Mouse (Mus musculus) macrophage (primary cell): ENCODE measurements around the gene Frmd4b. TPM values are rescaled to one million over a fixed set of nuclear protein-coding genes. Genes with fewer than 3 reads are reported as not detected.
A peak's percentile ranks its signal among the peaks of the same experiment; 100 is the strongest.

ENCODE experiments used
- H3K27ac ChIP-seq: fragments of 350-480 bp; formaldehyde crosslinking; 2 replicates; pipeline ENCODE4 v1.9.0; 2021
- H3K36me3 ChIP-seq: fragments of 350-480 bp; formaldehyde crosslinking; 2 replicates; pipeline ENCODE4 v1.9.0; 2021; ENCODE audit errors: inconsistent target
- H3K4me3 ChIP-seq: fragments of 350-480 bp; formaldehyde crosslinking; 2 replicates; pipeline ENCODE4 v1.9.0; 2021; ENCODE audit errors: inconsistent target
- H3K79me2 ChIP-seq: fragments of 350-480 bp; formaldehyde crosslinking; 2 replicates; pipeline ENCODE4 v1.9.0; 2021; ENCODE audit errors: inconsistent target
- WGBS: methylation state at CpG from one replicate; pipeline ENCODE4 v1.1.7; 2026; ENCODE audit warnings: inconsistent platforms; ENCODE audit not compliant: missing documents; 5-methylcytosine and 5-hydroxymethylcytosine counted together
- polyA plus RNA-seq: library from polyadenylated mRNA; stranded (reverse); fragments of 250-400 nt; gene quantifications from 3 replicates; pipeline ENCODE4 v1.2.4, GENCODE M21; 2018; ENCODE audit warnings: inconsistent platforms

The Frmd4b gene
- polyA plus RNA-seq, 1 experiment from 2014 or later: 139 TPM

GRCm38 (mm10) chr6:97491065-97491464 is 126.3 kb downstream of the Frmd4b start:
- WGBS: 89% methylated on average over 5 of the region's 5 CpGs
- Histone ChIP-seq H3K4me3 (no peak overlapping the region), H3K36me3 (no peaks in the 10 kb centered on the region), H3K27ac (no peak overlapping the region), H3K79me2 (peaks cover 16% of the 10 kb centered on the region)

DNA sequence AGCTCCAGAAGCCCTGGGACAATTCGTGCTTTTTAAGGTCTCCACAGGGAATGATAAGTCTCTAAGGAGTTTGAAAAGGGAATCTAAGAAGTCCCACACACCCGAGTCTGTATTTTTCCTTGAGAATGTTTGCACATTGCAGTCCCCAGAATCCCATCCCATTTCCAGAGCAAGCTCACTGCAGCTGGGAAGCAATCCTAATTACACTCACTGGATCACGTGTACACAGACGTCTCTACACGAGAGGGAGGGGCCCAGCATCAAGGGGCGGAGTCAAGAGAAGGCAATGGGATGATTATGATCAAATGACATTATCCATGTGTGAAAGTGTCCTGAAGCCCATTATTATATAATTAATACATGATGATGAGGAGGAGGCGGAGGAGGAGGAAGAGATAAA is 128.5 kb downstream of the Frmd4b start:
- Histone ChIP-seq H3K36me3 (peaks cover 3% of the 10 kb centered on the region; the same call in 1 of the 2 replicates), H3K27ac (no peak overlapping the region), H3K4me3 (no peak overlapping the region), H3K79me2 (peaks cover 39% of the 10 kb centered on the region)
- WGBS: 71% methylated on average over 7 of the region's 7 CpGs

GRCm38 (mm10) chr6:97488280-97488679 is 129.1 kb downstream of the Frmd4b start:
- Histone ChIP-seq H3K4me3 (no peak overlapping the region), H3K27ac (no peak overlapping the region), H3K79me2 (peaks cover 44% of the 10 kb centered on the region), H3K36me3 (peaks cover 6% of the 10 kb centered on the region; the same call in 1 of the 2 replicates)
- WGBS: 80% methylated on average over 8 of the region's 8 CpGs

- WGBS: 1% methylated on average over 36 of the region's 40 CpGs
- peaks cover 51% of the 10 kb centered on the region for H3K79me2 ChIP-seq
- H3K27ac ChIP-seq: peak overlapping the region; percentile 78
- peaks cover 6% of the 10 kb centered on the region; the same call in 1 of the 2 replicates for H3K36me3 ChIP-seq
- peak overlapping the region; percentile 89 for H3K4me3 ChIP-seq
Observed at GRCm38 (mm10) chr6:97487535-97488081, 129.7 kb downstream of the Frmd4b start.

DNA sequence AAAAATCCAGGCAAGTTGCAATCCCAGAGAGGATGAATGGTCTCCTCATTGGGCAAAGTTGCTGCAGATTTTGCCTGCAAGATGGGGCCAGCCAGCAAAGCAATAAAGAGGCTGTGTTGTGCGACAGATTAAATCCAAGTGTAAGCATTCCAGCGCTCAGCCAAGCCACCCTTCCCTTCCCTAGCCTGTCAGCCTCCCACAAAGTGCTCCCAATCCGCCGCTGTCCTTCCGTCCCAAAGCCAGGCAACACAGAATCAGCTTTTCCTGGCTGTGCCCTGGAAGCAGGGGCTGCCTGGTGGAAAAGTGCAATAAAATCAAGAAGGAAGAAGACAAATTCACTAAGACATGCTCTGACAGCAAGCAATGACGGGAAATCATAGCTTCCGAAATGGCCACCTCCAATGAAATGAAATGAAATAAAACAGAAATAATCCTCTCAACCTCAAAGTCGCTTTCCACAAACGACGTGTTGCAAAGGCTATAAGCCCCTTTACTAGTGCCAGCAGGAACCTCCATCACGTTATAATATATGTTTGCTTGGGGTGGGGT is 130.5 kb downstream of the Frmd4b start:
- 36% methylated on average over 11 of the region's 11 CpGs for WGBS
- Histone ChIP-seq H3K27ac (peak overlapping the region; percentile 78), H3K79me2 (peaks cover 58% of the 10 kb centered on the region), H3K36me3 (peaks cover 6% of the 10 kb centered on the region; the same call in 1 of the 2 replicates), H3K4me3 (peak overlapping the region; percentile 89)

- Histone ChIP-seq H3K27ac (peak overlapping the region; percentile 78), H3K36me3 (peaks cover 6% of the 10 kb centered on the region; the same call in 1 of the 2 replicates), H3K79me2 (peaks cover 64% of the 10 kb centered on the region), H3K4me3 (peak overlapping the region; percentile 89)
- 94% methylated on average over 9 of the region's 11 CpGs for WGBS
Observed at GRCm38 (mm10) chr6:97485886-97486386, 131.4 kb downstream of the Frmd4b start.

- H3K79me2 ChIP-seq: peaks cover 89% of the 10 kb centered on the region
- H3K27ac ChIP-seq: peak overlapping the region; percentile 55
- 20% methylated on average over 6 of the region's 6 CpGs for WGBS
- peaks cover 10% of the 10 kb centered on the region; the same call in 1 of the 2 replicates for H3K36me3 ChIP-seq
- no peak overlapping the region for H3K4me3 ChIP-seq
Observed at GRCm38 (mm10) chr6:97481912-97482311, 135.4 kb downstream of the Frmd4b start.

- peaks cover 18% of the 10 kb centered on the region; the same call in 1 of the 2 replicates for H3K36me3 ChIP-seq
- H3K79me2 ChIP-seq: peaks cover 87% of the 10 kb centered on the region
- WGBS: 48% methylated on average over 17 of the region's 19 CpGs
- H3K4me3 ChIP-seq: no peak overlapping the region
- peak overlapping the region; percentile 89 for H3K27ac ChIP-seq
Observed at GRCm38 (mm10) chr6:97478981-97479860, 138.1 kb downstream of the Frmd4b start.

DNA sequence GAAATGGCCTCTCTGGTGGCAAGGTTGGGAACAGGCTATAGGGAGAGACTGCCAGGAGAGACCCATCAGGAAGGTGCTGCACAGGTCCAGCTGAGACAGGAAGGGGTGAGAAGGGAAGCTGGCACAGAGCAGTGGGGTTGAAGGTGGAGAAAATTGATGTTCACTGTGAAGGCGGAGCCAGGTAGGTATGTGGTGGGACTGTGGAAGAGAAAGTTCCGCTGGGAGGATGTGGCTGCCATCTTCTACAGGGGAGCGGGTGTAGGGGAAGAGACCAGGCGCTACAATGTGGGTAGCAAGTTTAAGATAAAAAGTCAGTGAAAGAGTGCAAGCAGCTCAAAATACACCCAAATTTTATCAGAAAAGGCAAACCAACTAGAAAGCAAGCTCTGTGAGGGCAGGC is 143.7 kb downstream of the Frmd4b start:
- no peak overlapping the region for H3K4me3 ChIP-seq
- WGBS: 71% methylated on average over 2 of the region's 4 CpGs
- H3K36me3 ChIP-seq: peaks cover 24% of the 10 kb centered on the region; the same call in 1 of the 2 replicates
- peaks cover 97% of the 10 kb centered on the region for H3K79me2 ChIP-seq
- no peak overlapping the region for H3K27ac ChIP-seq

- Histone ChIP-seq H3K79me2 (peaks cover 98% of the 10 kb centered on the region), H3K27ac (no peak overlapping the region), H3K36me3 (peaks cover 30% of the 10 kb centered on the region; the same call in 1 of the 2 replicates), H3K4me3 (no peak overlapping the region)
- WGBS: 59% methylated on average over 4 of the region's 4 CpGs
Observed at GRCm38 (mm10) chr6:97472873-97473550, 144.3 kb downstream of the Frmd4b start.

GRCm38 (mm10) chr6:97463898-97464524 is 153.3 kb downstream of the Frmd4b start:
- H3K27ac ChIP-seq: peak overlapping the region; percentile 98
- H3K4me3 ChIP-seq: no peak overlapping the region
- H3K79me2 ChIP-seq: peaks cover 75% of the 10 kb centered on the region
- peaks cover 14% of the 10 kb centered on the region; the same call in 1 of the 2 replicates for H3K36me3 ChIP-seq
- 0% methylated on average over 17 of the region's 17 CpGs for WGBS

- no peaks in the 10 kb centered on the region for H3K36me3 ChIP-seq
- H3K4me3 ChIP-seq: no peak overlapping the region
- peaks cover 67% of the 10 kb centered on the region for H3K79me2 ChIP-seq
- peak overlapping the region; percentile 98 for H3K27ac ChIP-seq
Observed at GRCm38 (mm10) chr6:97462421-97462820, 154.9 kb downstream of the Frmd4b start.

DNA sequence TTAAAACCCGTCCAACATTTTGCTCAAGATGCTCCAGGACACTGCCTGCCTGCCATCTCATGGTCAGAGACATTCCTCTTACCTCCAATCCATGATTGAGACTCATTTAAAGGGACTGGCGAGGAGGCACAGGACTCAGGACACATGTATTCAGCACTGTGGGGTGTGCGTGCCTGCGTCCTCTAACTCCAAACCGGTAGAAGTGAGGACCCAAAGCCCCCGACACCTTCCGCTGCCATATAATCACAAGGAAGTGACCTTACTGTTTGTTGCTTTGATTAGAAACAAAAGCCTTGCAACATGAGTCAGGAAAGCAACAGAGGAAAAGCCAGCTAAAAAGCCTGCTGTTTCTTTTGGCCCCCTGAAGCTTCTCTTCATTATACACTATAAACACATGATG is 158.2 kb downstream of the Frmd4b start:
- H3K79me2 ChIP-seq: peaks cover 62% of the 10 kb centered on the region
- H3K36me3 ChIP-seq: no peaks in the 10 kb centered on the region
- peak overlapping the region; percentile 98 for H3K27ac ChIP-seq
- 82% methylated on average over 7 of the region's 7 CpGs for WGBS
- H3K4me3 ChIP-seq: no peak overlapping the region

DNA sequence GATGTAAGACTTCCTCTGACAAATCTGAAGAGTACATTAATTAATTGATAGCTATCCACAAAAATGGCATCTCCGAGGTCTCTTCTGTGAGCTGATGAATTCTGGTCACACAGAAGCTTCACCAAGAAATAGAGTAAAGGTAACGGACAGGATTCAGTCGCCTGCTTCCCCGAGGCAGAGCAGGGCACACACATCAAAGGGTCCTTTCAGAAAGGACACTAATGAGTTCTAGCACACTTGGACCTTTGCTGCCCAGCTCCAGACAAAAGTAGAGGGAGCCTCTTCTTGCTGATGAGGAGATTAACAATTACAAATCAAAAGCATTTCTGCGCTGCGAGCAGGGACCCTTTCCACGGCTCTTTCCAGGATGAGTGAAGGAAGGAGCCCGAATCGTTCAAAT is 159.0 kb downstream of the Frmd4b start:
- Histone ChIP-seq H3K27ac (peak overlapping the region; percentile 98), H3K4me3 (no peak overlapping the region)

More for the DNA sequence above, 159.0 kb downstream of the Frmd4b start:
- Histone ChIP-seq H3K36me3 (no peaks in the 10 kb centered on the region), H3K79me2 (peaks cover 70% of the 10 kb centered on the region)
- WGBS: 35% methylated on average over 9 of the region's 9 CpGs
